Mouse (Mus musculus): ENCODE data around the gene Ngfr.

- TF ChIP-seq MAX (IDR thresholded peaks at IDR 0.05) = no peak
- TF ChIP-seq CTCF (IDR thresholded peaks at IDR 0.05; ENCODE audit: control insufficient read depth, insufficient read depth, insufficient read length) = no peak
- TF ChIP-seq MYOG (IDR thresholded peaks at IDR 0.05; ENCODE audit: control insufficient read depth, extremely low read depth, insufficient read length) = no peak
- TF ChIP-seq CEBPB (IDR thresholded peaks at IDR 0.05; ENCODE audit: low read depth) = no peak
- TF ChIP-seq FOSL1 (IDR thresholded peaks at IDR 0.05; ENCODE audit: insufficient read depth, low read length, poor library complexity, severe bottlenecking) = no peak
Measured at GRCm38 (mm10) chr11:95560773-95561172, 26.8 kb downstream of the Ngfr start.

Data from C2C12 (cell line).